Mouse (Mus musculus) bone marrow, adult 2 months (tissue): ENCODE measurements at regions not wholly inside any gene's neighbourhood (a gene's known extent, or its start where the extent isn't known, plus 50 kb on each side); places are given as distances from the start of the nearest gene placed in this dataset.
"Not testable (repeated sequence)": the region's sequence is repeated elsewhere in the genome, so short reads cannot be mapped to it uniquely, and the experiment has no call there.

ENCODE experiments used
- H3K27ac ChIP-seq: fragments of 200-500 bp; 2 replicates; pipeline ENCODE4 v1.5.1; 2012; ENCODE audit warnings: low read depth, mild to moderate bottlenecking, control low read depth, inconsistent platforms, low read length; ENCODE audit not compliant: control insufficient read depth, poor library complexity, insufficient read depth
- H3K4me1 ChIP-seq: fragments of 200-500 bp; 2 replicates; pipeline ENCODE4 v1.6.1; 2011; ENCODE audit warnings: low read length; ENCODE audit not compliant: control insufficient read depth, insufficient read depth
- H3K4me3 ChIP-seq: fragments of 200-500 bp; replicated peaks from 2 replicates; pipeline ENCODE3; 2011; ENCODE audit warnings: mild to moderate bottlenecking, low read depth, low read length, control low read depth; ENCODE audit not compliant: control insufficient read depth
- CTCF ChIP-seq: fragments of 200-500 bp; IDR thresholded peaks from 2 replicates; pipeline ENCODE4 v1.5.1; 2011; ENCODE audit warnings: low read length, control low read depth; ENCODE audit not compliant: control insufficient read depth, insufficient read depth
- POLR2A ChIP-seq: fragments of 200-500 bp; IDR thresholded peaks from 2 replicates; pipeline ENCODE4 v1.6.1; 2011; ENCODE audit warnings: low read depth, mild to moderate bottlenecking, control low read depth, low read length, borderline replicate concordance; ENCODE audit not compliant: control insufficient read depth
- WGBS: fragments of 180-500 bp; shearing (Covaris S2); methylation state at CpG from one replicate; pipeline ENCODE4 v1.1.7; 2018; 5-methylcytosine and 5-hydroxymethylcytosine counted together

DNA sequence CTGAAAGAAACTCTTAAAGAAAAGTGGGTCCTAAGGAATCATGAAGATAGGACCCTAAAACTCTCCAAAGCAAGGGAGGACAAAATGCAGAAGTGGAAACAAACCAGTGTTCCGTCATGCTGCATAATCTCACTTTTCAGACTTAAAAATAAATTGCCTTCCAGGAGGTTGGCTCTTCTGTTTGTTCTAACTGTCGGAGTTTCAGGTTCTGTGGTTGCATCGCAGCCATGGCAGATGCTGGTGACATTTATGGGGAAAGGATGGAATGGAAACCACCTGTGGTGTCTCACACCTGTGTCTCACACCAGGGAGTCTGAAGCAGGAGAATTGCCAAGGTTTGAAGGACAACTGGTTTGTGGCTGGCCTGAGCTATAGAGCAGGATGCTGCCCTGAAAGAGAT, 50.9 kb upstream of the Hivep1 start:
- WGBS = 55% methylated on average over 3 of the region's 3 CpGs
- Histone ChIP-seq H3K4me3 (no peak overlapping the region), H3K4me1 (no peaks in the 10 kb centered on the region; the same call in 1 of the 2 replicates), H3K27ac (no peak overlapping the region)
- TF ChIP-seq CTCF (no peak), POLR2A (no peak)

DNA sequence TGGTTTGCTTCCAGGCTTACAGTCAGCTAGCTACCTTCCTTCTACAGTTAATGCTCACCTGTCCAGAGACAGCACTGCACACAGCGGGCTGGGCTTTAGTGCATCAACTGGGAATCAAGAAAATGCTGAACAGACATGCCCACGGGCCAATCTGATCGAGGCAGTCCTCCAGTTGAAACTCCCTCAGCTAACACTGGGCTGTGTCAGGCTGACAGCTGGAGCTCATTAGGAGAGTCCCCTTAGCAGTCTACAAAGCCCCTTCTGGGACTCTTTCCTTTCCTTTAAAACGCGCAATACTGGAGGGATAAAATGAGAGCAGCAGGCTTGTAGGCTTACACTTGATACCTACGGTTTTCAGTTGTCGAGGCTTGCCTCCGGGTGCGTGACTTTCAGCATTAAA, 53.9 kb upstream of the Hivep1 start:
- WGBS = 80% methylated on average over 9 of the region's 9 CpGs

DNA sequence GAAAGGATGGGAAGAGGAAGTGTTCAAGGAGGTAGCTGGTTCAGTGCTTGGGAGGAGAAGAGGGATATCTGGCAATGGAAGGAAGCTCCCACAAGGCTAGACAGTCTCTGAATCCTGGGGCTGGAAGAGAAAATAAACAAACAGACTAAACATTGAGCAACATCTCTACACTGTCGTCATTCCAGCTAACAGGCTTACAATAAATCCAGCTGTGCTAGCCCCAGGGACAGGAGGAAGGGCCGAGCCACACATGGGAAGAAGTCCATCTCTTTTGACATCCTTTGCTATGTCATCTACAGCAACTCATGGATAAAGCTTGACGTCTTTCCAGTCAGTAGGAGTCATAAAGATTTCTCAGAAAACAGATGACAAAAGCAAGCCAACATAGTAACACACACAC, 57.7 kb upstream of the Hivep1 start:
- Histone ChIP-seq H3K4me1 (no peaks in the 10 kb centered on the region), H3K27ac (no peak overlapping the region), H3K4me3 (no peak overlapping the region)
- TF ChIP-seq CTCF (no peak), POLR2A (no peak)
- WGBS = 64% methylated on average over 3 of the region's 3 CpGs

More for the DNA sequence above, 53.9 kb upstream of the Hivep1 start:
- Histone ChIP-seq H3K4me1 (no peaks in the 10 kb centered on the region; the same call in 1 of the 2 replicates), H3K27ac (no peak overlapping the region), H3K4me3 (no peak overlapping the region)
- TF ChIP-seq CTCF (no peak), POLR2A (no peak)

DNA sequence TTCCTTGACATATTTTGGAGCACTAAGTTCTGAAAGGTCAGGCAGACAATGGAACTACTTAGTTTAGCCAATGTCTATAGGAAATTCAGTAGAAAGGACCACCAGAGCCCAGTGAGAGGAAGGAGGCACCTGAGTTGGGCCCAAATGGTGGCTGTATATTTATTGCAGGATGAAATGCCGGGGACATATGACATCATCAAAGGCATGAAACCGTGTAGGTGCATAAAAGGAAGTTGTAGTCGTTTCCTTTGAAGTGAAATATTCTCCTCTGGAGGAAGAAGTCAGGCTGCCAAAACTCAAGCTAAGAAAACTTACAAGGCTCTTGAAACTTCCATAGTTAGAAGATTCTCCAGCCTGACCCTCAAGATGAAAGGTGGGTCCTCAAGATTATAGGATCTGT, 75.9 kb upstream of the Hivep1 start:
- WGBS = 10% methylated on average over 3 of the region's 3 CpGs
- Histone ChIP-seq H3K4me3 (no peak overlapping the region), H3K27ac (no peak overlapping the region), H3K4me1 (no peaks in the 10 kb centered on the region)
- TF ChIP-seq POLR2A (no peak), CTCF (no peak)

DNA sequence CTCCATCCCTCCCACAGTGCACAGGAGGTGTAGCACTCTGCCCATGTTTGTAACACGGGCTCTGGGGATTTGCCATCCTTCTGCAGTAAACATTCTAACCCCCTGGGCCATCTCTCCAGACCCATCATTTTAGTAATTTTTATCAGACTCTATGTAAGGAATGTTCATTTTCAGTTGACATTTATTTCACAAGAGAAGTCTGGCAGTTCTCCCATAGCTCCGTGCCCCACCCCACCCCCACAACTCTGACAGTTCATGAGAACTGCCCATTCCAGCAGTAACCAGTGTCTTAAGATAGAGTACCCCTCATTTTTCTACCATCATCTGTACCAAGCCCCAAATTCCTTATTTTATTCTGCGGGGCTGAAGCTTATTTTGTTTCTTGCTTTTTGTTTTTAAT, 88.9 kb upstream of the Hivep1 start:
- Histone ChIP-seq H3K27ac (no peak overlapping the region), H3K4me3 (no peak overlapping the region), H3K4me1 (no peaks in the 10 kb centered on the region; the same call in 1 of the 2 replicates)
- 65% methylated on average over 3 of the region's 3 CpGs for WGBS
- no peak for TF ChIP-seq POLR2A

DNA sequence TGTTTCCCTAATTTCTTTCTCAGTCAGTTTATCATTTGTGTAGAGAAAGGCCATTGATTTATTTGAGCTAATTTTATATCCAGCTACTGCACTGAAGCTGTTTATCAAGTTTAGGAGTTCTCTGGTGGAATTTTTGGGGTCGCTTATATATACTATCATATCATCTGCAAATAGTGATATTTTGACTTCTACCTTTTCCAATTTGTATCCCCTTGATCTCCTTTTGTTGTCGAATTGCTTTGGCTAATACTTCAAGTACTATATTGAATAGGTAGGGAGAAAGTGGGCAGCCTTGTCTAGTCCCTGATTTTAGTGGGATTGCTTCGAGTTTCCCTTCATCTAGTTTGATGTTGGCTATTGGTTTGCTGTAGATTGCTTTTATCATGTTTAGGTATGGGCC, 90.9 kb upstream of the Hivep1 start:
- H3K4me1 ChIP-seq, H3K27ac ChIP-seq, H3K4me3 ChIP-seq: not testable (repeated sequence)
- WGBS = 84% methylated on average over 3 of the region's 3 CpGs

DNA sequence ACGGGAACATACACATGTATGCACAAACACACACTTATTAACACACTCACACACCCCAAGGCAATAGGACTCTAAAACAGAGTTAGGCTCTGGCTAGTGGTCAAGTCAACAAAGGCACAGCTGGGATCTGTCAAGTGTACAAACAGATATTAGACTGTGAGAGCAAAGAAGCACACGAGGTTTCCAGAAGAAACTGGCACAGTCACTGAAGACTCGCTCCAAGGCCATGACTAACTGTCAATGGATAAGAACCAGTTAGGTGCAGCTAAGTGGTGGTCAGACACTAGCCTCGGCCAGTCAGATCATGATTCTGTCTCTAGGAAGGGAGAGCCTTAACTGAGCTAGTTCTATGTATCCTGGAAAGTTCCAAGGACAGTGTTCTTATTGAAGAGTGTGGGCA, 93.9 kb upstream of the Hivep1 start:
- 82% methylated on average over 4 of the region's 4 CpGs for WGBS
- no peak overlapping the region for H3K27ac ChIP-seq
- TF ChIP-seq CTCF (no peak), POLR2A (no peak)

DNA sequence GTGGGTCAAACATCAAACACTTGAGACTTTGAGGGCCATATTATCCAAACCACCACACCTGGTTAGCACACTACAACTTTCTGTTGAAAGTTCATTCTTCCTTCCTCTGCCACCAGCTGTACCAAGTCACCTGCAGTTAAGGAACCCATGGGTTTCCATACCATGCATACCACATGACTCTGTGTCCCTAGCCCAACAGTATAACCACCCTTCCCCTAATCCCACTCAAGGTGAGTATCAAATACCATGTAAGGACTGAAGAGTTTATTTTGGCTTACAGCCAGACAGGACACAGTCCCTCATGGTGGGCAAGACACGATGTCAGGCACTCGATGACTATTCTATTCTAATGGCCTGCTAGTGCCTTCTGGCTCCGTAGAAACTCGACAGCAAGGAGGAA, 95.9 kb upstream of the Hivep1 start:
- Histone ChIP-seq H3K27ac (no peak overlapping the region), H3K4me3 (no peak overlapping the region), H3K4me1 (peaks cover 3% of the 10 kb centered on the region; the same call in 1 of the 2 replicates)
- TF ChIP-seq CTCF = no peak
- no peak for TF ChIP-seq POLR2A
- 82% methylated on average over 4 of the region's 4 CpGs for WGBS

More for the DNA sequence above, 93.9 kb upstream of the Hivep1 start:
- Histone ChIP-seq H3K4me3 (no peak overlapping the region), H3K4me1 (peaks cover 3% of the 10 kb centered on the region; the same call in 1 of the 2 replicates)

DNA sequence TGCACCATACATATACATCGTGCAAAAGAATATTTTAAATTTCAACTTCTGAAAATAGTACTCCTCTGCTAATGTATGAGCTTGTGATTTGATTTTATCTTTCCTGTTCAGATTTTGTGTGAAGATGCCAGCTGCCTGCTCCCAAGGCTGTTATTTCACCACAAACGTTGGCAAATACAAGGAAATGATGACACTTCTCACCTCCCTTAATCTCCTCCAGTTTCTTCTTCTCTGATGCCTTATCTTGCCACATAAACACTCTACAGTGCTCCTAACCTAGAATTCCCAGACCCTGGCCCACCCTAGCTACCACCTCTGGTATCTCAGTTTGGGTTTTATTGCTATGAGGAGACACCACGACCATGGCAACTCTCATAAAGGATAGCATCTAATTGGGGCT, 96.6 kb upstream of the Hivep1 start:
- Histone ChIP-seq H3K4me3 (no peak overlapping the region), H3K4me1 (peaks cover 3% of the 10 kb centered on the region; the same call in 1 of the 2 replicates), H3K27ac (no peak overlapping the region)
- 57% methylated on average over 3 of the region's 3 CpGs for WGBS
- TF ChIP-seq POLR2A (no peak), CTCF (no peak)

DNA sequence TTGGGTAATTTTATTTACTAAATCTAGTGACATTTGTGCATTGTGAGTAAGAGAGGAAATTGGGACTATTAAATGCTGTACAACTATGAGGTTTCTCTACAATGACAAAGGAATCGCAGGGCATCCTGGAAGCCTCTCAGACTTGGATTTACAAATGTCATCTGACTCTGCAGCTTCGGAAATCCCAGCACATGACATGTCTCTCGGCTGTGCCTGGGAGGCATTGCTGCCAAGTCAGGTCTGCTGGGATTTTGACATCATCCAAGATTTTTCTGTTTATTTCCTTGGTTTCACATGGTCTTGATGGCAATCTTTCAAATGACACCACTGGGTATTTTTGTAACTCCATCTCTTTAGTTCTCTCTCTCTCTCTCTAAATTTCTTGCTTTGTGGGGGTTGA, 99.4 kb upstream of the Hivep1 start:
- Histone ChIP-seq H3K4me1 (peaks cover 3% of the 10 kb centered on the region; the same call in 1 of the 2 replicates), H3K27ac (no peak overlapping the region), H3K4me3 (no peak overlapping the region)
- 76% methylated on average over 3 of the region's 3 CpGs for WGBS
- TF ChIP-seq CTCF (no peak), POLR2A (no peak)
